Mouse (Mus musculus): ENCODE measurements at regions not wholly inside any gene's neighbourhood (a gene's known extent, or its start where the extent isn't known, plus 50 kb on each side); places are given as distances from the start of the nearest gene placed in this dataset.

GRCm38 (mm10) chr8:115506741-115507140, 200.9 kb downstream of the Maf start:
- TF ChIP-seq CTCF (IDR thresholded peaks at IDR 0.05; ENCODE audit: low read depth) = no peak
- TF ChIP-seq EP300 (IDR thresholded peaks at IDR 0.05; ENCODE audit: low read depth) = no peak

Data from liver, postnatal 0 days (tissue).